Mouse (Mus musculus) kidney, postnatal 36 days (tissue): Measurements from ENCODE around the gene Rfk.

ENCODE experiments used
- DNase-seq, 2 experiments: peaks; one replicate each; pipeline ENCODE4 v3.0.0; 2021 to 2022; ENCODE audit warnings: mixed read lengths in 2 of 2

Rfk gene

DNA sequence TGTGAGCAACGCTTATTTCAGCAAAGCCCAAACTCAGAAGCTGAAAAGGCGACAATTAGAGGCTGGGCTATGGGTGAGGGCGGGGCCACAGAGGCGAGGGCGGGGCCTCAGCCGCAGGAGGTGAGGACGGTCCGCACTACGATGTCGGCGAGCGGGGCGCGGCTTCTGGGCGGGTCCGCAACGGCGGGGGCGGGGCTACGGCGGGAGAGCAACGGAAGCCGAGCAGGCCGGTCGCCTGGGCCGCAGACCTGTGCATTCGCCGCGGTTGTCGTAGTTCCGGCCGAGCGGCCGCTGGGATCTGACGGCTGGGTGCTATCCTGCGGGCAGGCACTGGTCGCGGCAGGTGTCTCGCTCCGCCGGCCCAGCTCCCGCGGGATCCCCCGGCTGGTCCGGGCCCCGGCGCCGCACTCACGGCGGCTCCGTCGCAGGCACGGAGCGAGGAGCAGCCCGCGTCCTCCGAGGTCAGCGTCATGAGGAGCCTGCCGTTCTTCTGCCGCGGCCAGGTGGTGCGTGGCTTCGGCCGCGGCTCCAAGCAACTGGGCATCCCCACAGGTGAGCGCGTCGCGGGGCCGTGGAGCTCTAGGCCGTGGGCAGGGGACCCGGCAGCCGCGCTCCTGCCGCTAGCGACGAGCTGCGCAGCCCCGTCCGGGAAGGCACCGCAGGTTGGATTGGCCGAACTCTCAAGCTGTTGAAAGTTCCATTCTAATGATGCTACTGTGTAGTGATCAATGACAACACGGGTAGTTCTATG lies at the start of gene Rfk:
Rfk (plus strand) TSS at position 203 of the 751 bp plus-strand sequence.
- DNase-seq: peak; percentile 94 to 98

DNA sequence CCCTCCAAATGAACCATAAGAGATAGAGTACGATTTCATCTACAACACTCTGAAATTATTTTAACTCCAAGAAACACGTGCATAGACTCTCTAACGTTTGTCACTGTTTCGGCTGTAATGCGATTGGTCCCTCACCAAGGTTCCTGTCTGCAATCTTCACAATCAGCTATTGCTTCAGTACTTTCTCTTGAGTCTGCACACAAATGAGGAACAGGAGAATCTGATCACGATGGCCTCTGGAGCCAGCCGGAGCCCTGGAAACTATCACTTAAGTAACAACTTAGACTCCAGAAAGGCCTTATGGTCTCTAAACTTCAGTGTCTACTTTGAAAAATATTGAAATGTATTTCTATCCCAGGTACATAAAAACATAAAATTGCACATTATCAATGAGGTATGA lies 49.0 kb upstream of the Rfk start:
- no peak for DNase-seq

DNA sequence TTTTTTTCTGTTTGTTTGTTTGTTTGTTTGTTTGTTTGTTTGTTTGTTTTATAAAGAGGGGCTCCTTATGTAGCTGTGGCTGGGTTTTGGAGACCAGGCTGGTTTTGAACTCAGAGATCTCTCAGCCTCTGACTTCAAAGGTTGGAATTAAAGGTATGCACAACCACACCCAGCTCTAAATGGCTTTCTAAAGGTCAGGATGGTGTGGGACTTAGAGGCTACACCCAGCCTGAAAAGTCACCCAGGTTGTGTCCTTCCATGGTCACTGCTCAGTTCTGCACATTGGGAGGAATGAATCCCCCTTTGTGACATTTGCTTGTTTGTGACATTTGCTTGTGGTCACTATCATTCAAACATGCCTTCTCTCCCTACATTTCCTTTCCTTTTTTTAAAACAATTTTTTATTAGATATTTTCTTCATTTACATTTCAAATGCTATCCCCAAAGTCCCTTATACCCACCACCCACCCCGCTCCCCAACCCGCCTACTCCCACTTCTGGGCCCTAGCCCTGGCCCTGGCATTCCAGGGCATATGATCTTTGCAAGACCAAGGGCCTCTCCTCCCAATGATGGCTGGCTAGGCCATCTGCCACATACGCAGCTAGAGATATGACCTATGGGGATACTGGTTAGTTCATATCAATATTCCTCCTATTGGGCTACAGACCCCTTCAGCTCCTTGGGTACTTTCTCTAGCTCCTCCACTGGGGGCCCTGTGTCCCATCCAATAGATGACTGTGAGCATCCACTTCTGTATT lies 46.9 kb upstream of the Rfk start:
- no peak for DNase-seq

DNA sequence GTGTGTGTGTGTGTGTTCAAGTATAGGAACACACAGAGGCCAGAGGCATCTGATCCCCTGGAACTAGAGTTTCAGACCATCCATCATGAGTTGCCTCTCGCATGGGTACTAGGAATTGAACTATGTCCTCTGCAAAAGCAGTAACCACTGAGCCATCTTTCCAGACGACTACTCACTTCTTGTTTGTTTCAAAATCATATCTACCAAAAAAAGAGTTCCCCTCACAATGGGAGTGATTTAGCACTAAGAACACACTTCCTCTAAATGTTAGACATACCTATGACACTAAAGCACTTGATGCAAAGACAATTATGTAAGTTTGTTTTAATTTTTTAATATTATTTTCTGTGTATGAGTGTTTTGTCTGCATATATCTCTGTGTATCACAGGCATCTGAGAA lies 46.0 kb upstream of the Rfk start:
- no peak for DNase-seq

DNA sequence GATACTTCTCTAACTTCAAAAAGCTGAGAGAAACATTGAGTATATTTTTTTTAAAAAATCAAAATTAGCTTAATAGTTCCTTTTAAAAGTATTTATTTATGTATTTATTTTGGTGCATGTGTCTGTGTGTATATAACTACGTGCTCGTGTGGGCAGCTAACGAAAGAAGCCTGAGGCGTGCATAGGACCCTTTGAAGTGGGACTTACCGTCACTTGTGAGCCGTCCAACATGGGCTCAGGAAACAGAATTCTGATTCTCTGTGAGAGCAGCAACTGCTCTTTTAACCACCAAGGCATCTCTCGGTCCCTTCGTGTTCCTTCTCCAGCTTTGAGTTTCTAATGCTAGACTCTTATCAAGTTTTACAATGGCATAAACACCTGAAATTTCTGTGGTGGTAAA lies 40.1 kb upstream of the Rfk start:
- DNase-seq: no peak

DNA sequence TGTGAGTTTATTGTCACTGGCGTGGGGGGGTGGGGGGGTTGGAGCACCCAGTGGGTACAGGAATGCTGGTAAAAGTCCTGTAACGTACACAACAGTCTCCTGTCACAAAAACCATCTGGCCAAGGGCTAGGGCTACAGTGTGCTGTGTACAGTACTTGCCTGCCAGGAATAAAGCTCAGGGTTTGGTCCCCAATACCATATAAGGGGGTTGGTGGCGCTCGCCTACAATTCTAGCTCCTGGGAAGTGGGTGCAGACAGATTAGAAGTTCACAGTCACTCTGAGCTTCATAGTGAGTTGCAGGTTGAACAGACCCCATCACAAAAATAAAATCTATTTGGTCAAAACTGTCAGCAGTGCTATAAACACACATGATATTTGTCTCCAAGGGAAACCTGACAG lies 39.5 kb upstream of the Rfk start:
- DNase-seq: no peak

DNA sequence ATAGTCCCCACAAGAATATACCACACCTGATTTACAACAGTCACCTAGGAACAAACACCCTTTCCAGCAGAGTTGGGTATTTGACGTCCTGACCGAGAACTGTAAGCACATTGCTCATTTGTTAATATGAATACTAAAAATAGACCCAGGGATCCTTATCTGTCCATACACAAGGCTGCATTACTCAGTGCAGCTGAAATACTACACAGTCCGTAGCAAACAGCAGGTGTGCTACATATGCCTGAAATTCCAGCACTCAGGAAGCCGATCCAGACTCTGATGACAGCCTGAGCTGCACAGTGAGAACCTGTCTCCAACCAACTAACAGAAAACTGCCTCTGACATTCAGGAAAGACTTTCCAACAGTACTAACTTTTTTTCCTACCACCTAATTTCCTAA lies 39.0 kb upstream of the Rfk start:
- DNase-seq: no peak

DNA sequence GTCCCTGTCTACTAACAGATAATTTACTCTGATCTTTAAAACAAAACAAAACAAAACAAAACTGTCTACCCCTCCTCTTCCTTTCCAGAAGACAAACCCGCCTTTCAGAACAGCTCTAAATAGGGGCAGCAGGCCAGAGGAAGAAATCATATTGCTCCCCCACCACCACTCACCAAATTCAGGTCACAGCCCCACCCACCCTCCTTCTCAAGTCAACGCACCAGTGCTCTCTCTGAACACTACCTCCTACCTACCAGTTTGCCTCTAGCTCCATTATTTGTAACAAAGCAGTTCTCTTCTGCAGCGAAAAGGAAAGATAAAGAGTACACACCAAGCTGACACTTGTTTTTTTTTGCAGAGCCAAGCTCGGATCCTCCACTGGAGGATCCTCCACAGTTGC lies 38.5 kb upstream of the Rfk start:
- no peak for DNase-seq

DNA sequence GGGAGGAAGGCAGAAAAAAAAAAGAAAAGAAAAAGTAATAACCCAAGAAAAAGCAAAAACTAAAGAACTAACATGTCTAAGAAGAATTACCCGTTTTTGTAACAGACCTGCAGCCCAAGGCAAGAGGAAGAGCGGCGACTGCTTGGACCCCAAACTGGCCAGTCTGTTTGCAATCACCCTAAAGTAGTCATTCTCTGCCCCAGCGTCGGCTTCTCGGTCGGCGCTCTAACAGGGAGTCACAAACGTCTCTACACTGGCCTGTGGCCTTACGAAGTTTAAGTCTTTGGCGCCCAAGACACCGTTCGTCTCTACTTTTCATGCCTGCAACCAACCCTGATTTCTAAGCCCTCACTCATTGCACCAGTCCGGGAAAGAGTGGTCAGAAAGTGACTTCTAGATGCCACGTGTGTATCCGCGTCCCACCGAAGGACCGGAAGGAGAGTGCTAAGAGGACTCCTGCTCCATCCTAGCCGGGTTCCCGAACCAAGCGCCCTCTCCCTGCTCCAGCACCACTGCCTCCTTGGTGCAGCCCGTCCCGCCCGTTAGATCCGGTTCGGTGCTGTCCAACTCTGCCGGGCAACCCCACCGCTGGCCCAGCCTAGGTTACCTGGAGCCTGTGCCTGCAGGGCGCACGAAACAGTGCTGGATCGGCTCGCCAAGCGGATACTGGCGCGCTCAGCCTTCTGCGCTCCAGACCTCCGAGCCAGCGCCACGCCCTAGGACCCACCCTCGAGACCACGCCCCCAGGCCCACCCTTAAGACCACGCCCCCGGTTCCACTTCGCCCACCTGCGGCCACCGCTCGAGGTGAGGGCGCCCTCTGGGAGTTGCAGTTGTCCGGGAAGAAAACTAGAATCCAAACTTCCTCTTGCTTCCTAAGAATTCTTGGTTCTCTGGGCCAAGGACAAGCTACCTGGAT lies 37.6 kb upstream of the Rfk start:
- DNase-seq: peak; percentile 80 to 88

DNA sequence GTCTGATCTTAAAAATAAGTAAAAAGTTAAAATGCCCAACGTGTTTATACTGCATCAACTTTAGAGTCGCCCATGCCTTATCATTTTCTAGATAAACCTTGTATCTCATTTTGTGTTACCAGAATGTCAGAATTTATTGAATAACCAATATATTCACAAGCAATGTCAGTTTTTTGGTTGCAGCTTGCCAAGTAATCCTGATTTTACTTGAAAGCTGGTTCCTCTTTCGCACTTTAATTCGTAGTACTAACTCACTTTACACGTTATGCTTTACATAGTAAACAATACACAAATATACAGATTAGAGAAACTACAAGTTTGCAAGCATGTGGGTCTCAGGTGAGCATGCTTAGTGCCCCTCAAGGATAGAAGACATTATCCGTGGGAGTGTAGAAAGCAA lies 36.9 kb upstream of the Rfk start:
- DNase-seq: no peak

DNA sequence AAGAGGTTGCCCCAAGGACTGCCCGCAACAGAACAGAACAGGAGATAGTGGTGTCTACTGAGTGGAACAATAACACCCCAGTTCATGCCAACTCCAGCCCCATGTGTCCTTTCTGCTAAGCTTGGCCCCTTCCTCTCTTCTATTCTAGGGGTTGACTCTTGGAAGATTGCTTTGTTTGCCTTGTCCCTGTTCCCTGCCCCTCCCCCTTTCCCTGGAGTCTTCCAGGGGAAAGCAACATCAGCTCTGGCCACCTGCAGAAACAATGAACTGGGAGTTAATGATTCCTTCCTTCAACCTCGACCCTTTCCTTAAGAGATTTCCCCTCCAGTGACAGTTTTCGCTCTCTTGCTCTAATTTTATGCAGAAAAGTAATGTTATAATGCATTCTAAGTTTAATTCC lies 36.5 kb upstream of the Rfk start:
- peak; percentile 41 to 61 for DNase-seq

DNA sequence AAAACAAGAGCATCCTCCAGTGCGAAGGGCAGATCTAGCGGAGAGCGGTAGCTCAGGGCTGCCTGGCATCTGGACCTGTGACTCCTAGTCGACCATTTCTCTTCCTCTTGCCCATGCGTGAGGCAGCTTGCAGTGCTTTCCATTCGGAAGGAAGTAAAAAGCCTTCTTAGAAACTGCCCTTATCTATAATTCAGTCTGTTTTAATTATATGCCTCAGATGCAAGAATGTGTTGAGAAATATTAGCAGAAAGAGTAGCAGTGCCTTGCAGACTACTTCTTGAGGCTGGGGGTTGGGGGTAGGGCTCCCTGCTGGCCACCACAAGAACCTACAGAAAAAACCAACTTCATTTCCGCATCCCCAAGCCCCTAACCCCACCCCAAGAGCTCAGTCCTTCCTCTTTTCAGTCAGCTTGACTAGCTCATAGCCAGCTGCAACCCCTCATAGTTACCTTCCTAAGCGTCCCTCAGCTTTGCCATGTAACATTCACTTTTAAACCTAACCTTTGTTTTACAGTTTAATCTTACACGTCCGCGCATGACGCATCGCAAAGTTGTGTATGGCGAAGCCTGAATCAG lies 34.4 kb upstream of the Rfk start:
- DNase-seq: no peak

DNA sequence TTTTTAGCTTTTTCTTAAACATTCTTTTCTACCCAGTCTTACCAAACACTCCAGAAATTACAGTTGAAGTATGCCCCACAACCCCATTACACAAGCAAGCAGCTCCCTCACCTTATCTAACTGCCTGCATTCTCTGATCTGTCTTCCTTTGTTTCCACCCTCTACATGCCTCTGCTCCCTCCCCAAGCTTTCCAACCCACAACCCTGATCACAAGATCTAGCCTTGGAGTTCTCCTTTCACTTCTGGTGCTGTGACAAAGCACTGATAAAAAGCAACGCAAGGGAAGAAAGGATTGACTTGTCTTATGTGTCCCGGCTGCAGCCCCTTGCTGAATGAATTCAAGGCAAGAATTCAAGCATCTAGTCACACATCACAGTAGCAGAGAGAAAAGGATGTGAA lies 32.7 kb upstream of the Rfk start:
- DNase-seq: no peak

DNA sequence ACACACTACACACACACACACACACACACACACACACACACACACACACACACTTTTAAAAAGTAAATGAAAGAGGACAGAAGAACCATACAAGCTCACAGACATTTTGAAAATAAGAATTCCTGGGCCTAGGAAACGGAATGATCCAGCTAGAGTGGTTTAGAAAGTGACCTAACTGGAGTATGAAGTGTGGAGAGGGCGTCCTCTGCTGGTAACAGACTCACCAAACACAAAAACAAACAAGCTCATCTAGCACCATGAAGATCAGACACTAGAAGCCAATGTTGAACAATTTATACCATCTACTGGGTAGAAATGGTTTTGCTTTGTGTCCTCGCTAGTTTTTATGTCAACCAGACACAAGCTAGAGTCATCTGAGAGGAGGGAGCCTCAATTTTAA lies 29.1 kb upstream of the Rfk start:
- DNase-seq: peak; percentile 40 to 66

DNA sequence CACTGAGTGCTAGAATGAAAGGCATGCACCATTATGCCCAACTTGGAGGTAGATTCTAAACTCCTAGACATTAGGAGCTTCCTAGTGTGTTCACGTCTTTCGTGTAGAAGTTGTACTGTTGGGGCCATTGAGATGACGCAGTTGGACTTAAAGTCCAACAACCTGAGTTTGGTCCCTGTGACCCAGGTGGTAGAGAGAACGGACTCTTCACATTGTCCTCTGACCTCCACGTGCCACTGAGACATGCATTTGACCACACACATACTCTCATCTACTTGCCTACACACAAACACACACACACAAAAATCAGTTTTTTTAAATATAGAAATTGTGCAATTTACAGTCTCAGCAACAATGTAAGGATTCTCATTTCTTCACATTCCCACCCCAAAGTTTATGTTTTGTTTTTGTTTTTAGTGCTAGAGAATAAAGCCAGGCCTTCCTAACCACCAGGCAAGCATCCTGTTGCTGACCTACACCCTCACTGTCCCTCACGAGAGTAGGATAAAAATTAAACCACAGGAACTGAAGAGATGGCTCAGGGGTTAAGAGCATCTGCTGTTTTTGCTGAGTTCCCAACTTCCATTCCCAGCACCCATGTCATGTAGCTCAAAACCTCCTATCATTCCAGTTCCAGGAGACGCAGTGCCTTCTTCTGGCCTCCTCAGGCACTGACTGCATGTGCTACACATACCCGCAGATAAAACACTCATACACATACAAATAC lies 27.3 kb upstream of the Rfk start:
- DNase-seq: peak; percentile 44 to 51

DNA sequence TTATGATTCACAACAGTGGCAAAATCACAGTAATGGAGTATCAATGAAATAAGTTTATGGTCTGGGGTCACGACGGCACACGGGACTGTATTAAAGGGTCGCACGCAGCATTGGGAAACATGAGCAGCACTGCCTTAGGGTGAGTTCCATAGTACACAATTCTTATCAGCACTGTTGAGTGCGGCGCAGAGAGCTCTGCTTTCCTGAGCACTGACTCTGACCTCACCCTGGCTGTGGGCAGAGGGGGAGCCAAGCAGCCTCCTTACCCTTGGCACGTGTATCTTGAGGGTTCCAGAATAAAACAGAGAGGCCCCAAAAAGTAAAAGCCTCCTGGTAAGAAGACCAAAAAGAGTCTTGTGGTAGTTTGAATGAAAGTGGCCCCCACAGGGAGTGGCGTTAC lies 25.3 kb upstream of the Rfk start:
- DNase-seq: no peak

DNA sequence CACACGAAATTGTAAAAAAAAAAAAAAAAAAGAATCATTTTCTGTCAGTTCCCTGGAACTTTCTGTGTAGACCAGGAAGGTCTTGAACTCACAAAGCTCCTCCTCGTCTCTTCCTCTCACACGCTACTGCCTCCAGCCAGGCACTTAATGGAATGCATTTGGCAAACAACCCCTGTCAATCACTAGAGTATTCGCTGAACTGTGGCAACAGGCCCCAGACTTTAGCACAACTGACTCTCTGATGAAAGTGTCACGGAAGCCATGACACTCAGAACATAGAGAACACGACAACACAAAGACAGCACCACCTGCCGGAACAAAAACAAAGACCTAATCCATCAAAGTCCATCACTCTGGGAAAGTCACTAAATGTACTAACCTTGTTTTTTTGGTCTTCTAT lies 24.3 kb upstream of the Rfk start:
- peak; percentile 57 to 67 for DNase-seq

DNA sequence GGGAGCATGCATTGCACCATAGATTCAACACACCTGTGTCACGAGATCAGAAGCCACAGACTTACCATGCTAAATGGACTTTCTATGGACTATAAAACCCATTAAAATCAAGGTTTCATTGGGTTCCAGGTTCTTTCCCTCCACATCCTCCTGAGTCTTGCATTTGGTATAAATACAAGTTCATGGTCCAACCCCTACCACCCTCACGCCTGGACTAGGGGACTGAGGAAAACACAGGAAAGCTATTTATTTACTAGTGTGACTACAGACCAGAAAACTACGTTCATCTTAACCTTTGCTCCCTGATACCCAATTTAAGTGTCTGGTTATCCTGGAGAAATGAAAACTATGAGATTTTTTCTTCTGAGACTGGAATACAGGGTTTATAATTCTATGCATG lies 21.1 kb upstream of the Rfk start, which contains the start of gene Gcnt1:
Gcnt1 (minus strand) TSS at position 144 of the 400 bp plus-strand sequence.
- DNase-seq: peak; percentile 53 to 78

DNA sequence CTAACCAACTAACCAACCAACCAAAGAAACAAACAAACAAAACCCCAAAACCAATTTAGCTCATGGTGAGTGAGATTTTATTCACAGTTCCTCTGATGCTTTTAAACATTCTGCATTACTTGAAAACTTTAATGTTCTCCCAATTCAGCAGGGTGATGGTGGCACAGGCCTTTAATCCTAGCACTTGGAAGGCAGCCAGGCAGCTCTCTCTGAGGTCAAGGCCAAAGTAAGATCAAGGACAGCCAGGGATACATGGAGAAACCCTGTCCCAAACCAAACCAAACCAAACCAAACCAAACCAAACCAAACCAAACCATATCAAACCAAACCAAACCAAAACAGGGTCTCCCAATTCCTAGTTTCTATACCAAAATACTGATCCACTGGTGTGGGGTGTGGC lies 15.0 kb upstream of the Rfk start:
- peak; percentile 37 to 57 for DNase-seq

DNA sequence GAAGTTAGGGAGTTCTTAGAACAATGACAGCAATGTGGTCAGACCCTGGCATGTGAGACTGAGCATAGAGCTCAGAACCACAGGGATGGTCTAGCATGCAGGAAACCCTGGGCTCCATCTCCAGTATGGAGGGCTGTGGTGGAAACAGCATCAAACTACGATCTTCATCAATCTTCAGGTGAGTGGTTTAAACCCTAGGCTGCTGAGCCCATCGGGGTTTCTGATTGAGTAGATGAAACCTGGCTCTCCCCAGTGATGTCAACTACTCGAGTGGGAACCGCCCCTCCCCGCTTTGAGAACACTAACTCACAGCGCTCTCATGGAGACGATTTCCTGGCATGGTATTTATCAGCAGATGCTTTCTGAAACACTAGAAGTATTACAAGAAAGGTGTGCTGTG lies 13.3 kb upstream of the Rfk start:
- no peak for DNase-seq

DNA sequence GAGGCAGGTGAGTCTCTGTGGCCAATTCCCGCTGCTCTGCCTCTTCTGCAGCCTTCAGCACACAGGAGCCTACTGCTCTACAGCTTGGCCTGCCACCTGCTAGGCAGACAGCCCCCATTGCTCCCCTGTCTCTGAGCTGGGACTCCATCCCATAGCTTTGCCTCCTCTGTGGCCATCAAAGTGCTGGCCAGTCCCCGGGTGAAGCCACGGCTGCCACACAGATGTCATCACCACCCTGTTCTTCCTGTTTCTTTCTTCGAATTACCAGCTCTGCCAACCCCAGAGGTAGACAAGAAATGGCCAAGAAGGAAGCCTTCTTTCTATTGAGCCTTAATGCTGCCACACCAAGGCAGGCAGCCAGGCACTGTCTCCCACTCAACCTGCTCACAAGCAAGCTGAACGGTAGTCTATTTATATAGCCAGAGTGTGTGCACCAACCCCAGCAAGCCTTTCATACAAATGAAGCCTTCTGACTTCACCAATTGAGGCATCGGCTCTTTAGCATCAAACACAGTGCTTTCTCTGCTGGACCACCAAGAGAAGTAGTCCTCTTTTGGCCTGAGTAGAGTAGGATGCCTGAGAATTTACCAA lies 10.9 kb upstream of the Rfk start:
- no peak for DNase-seq

DNA sequence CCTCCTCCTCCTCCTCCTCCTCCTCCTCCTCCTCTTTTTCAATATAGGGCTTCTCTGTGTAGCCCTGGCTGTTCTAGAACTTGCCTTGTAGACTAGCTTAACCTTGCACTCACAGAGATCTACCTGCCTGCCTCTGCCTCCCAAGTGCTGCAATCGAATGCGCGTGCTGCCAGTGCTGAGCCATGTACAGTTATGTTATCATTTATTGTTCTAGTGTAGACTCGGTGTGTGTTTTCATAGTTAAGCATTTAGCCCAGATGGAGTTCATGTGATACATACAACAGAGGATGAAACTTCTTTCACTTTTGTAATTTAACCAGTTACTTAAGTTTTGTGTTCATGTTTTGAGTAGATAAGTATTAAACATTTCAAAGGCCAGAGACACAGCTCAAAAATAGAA lies 8.8 kb upstream of the Rfk start:
- DNase-seq: peak in 1 of 2 experiments; percentile 18
